Mouse (Mus musculus) left cerebral cortex, adult 6 months (tissue): ENCODE measurements around the gene Jaml. TPM values are rescaled to one million over a fixed set of nuclear protein-coding genes. Genes with fewer than 3 reads are reported as not detected.

ENCODE experiments used
- long read RNA-seq, 2 experiments: library from polyadenylated mRNA; unstranded; transcript quantifications; one replicate each; pipeline ENCODE4 v2.0.0; 2019 to 2020
- polyA plus RNA-seq: library from polyadenylated mRNA; unstranded; fragments of <200 nt; fragmentation: Nextera tagmentation; gene quantifications from 2 replicates; pipeline ENCODE4 v1.2.3, GENCODE M21; 2021

The Jaml gene
- polyA plus RNA-seq, result 0.54 and 1.0 TPM in 2 replicates
- long read RNA-seq, experiment 1, partial matches to known transcripts, result 0 of 2 reads
- long read RNA-seq, experiment 1, other reads (novel, unspliced or antisense), result 0 of 2 reads
- long read RNA-seq, experiment 2, result 0 reads

DNA sequence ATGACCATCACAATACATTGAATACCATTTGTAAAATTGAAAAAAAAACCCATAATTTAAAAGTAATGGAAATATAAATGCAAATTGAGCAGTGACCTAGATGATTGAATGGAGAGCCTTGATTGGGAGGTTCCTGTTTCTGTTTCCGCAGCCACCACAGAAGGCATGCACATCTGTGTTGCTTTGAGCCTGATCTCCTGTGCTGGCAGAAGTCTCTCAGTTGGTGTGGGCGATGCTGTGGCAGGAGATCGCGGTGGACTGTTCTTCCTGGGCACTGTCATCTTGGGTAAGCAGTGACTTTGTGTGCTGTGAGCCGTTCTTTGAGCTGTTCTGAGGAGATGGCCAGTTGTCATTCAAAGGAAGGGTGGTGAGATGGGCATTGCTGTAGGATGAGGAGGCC, at the start of gene Jaml:
Gene Jaml (plus strand): TSS at position 173 of the 400 bp plus-strand sequence.

DNA sequence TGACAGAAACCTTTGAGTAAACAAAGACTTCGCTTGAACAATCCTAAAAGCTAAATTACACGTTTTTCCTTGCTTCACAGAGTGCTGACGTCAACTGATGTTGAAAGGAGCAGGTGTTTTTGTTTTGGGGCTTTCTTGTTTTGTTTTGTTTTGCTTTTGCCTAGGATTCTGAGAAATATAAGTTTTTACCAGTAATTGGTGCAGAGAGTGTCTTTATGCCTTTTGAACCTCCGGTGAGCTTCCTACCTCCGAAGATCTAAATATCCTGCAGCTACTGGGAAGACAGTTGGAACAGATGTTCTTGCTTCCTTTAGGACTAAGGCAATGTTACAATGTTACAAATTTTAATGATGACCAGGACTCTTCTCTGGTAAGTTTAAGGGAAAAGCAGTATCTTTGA, 39.5 kb upstream of the Jaml start, which contains the start of gene Mpzl2:
Gene Mpzl2 (plus strand): TSS at position 301 of the 400 bp plus-strand sequence.

GRCm38 (mm10) chr9:45055082-45055713, 23.8 kb upstream of the Jaml start, which contains the start of gene Mpzl3:
Mpzl3 (plus strand) TSS chr9:45055186.

DNA sequence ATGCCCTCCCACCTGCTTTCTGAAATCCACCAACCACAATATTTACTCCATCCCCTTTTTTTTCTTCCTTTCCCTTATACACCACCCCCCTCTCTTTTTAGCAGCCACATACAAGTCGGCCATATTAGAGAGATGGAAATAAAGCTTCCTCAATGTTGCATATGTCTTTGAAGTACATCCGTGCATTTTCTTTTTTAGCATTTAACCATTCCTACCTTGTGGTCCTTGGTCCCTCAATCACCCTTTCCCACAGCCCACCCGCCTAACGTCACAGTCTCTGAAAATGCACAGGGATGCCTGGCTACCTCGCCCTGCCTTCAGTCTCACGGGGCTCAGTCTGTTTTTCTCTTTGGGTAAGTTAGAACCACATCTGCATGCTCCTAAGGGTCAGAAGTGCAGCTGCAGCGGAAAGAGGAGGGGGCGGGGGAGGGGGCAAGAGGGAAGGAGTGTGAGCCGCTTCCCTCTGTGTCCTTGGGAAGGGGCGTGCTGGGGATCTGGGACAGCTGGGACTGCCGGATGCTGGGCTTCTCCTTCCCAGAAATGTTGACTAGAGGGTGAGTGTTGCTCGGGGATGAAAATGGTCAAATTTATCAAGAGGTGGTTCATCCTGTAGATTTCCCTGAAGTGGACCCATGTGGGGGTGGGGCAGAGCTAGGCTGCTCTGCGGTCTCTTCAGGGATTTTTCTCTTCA, 38.9 kb downstream of the Jaml start, which contains the start of gene Scn2b:
Gene Scn2b (plus strand): TSS at position 42 of the 691 bp plus-strand sequence.

GRCm38 (mm10) chr9:45138191-45139032, 59.4 kb downstream of the Jaml start, which contains the start of gene Scn4b:
Scn4b (plus strand) TSS chr9:45138395.

Other genes starting within 250 kb of the Jaml start
- gene Kmt2a, start 197.9 kb upstream of the Jaml start, polyA plus RNA-seq, result 5.1 and 6.0 TPM in 2 replicates
- gene Atp5l, start 158.4 kb upstream of the Jaml start, polyA plus RNA-seq, result 1,488 and 1,660 TPM in 2 replicates
- gene Ube4a, start 113.6 kb upstream of the Jaml start, polyA plus RNA-seq, result 25.5 and 41.4 TPM in 2 replicates
- gene Cd3g, start 98.8 kb upstream of the Jaml start, polyA plus RNA-seq, result not detected in 2 replicates
- gene Cd3d, start 97.4 kb upstream of the Jaml start, polyA plus RNA-seq, result 0.06 TPM in 1 of 2 replicates, not detected in the other
- 0.06 TPM in 1 of 2 replicates, not detected in the other for gene Cd3e, start 69.6 kb upstream of the Jaml start, polyA plus RNA-seq
- 0.72 and 1.3 TPM in 2 replicates for gene Mpzl2, start 39.4 kb upstream of the Jaml start, polyA plus RNA-seq
- gene Mpzl3, start 24.0 kb upstream of the Jaml start, polyA plus RNA-seq, result 1.1 and 1.4 TPM in 2 replicates
- 258 and 466 TPM in 2 replicates for gene Scn2b, start 38.6 kb downstream of the Jaml start, polyA plus RNA-seq
- gene Scn4b, start 59.2 kb downstream of the Jaml start, polyA plus RNA-seq, result 24.4 and 33.1 TPM in 2 replicates
- 1.3 and 1.4 TPM in 2 replicates for gene BC049352, start 102.8 kb downstream of the Jaml start, polyA plus RNA-seq
- 0.10 TPM in 1 of 2 replicates, not detected in the other for gene Tmprss4, start 124.9 kb downstream of the Jaml start, polyA plus RNA-seq
- gene Il10ra, start 190.0 kb downstream of the Jaml start, polyA plus RNA-seq, result 2.0 and 2.4 TPM in 2 replicates
- not detected in 2 replicates for gene Tmprss13, start 239.9 kb downstream of the Jaml start, polyA plus RNA-seq